Mouse (Mus musculus): ENCODE measurements around the gene Cnksr1.

DNA sequence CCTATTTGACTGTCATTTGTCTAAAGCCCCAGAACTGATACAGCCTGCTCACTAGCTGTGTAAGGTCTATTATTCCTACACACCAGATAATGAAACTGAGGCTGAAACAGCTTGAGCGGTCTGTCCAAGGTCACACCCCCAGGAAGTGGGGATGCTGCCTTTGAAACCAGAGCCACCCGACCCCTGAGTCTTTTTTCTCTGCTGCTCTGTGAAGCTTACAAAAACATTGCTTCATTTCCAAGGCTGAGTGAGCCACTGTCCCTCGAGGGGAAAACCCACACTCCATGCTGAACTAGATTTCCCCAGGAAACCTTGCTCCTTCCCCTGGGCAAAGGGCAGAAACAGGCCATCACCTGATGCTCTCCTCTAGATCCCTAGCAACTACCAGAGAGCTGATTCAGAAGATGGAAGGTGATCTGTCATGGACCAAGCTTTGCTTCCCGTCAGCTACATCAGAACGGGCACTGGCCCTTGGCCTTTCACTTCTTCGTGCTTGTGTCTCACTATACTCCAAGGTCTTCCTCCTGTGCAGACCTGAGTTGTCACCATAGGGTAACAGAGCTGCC lies 31.6 kb downstream of the Cnksr1 start:
- TF ChIP-seq CEBPB (IDR thresholded peaks at IDR 0.05; ENCODE audit: low read depth) (no peak), CTCF (IDR thresholded peaks at IDR 0.05; ENCODE audit: control insufficient read depth, insufficient read depth, insufficient read length) (no peak), MAX (IDR thresholded peaks at IDR 0.05) (no peak), USF1 (IDR thresholded peaks at IDR 0.05; ENCODE audit: low read depth) (no peak)
